Mouse (Mus musculus) heart, embryonic 16.5 days (tissue): ENCODE measurements around the gene Tmem50b. TPM values are rescaled to one million over a fixed set of nuclear protein-coding genes. Genes with fewer than 3 reads are reported as not detected.
A peak's percentile ranks its signal among the peaks of the same experiment; 100 is the strongest.
"Not testable (repeated sequence)": the region's sequence is repeated elsewhere in the genome, so short reads cannot be mapped to it uniquely, and the experiment has no call there.

ENCODE experiments used
- ATAC-seq: fragments of 200-750 bp; cut with Nextera tagmentation; replicated peaks from 2 replicates; pipeline ENCODE4 v1.8.0; 2017; ENCODE audit warnings: moderate number of reproducible peaks; ENCODE audit not compliant: insufficient read depth, low FRiP score; ENCODE audit errors: extremely low read depth
- H3K27ac ChIP-seq: fragments of 300-500 bp; sonication (generic); 2 replicates; pipeline ENCODE4 v1.5.1; 2014; ENCODE audit warnings: mild to moderate bottlenecking, low read length, control low read depth, moderate library complexity
- H3K27me3 ChIP-seq: fragments of 300-500 bp; sonication (generic); 2 replicates; pipeline ENCODE4 v1.6.1; 2014; ENCODE audit warnings: low read length, mixed read lengths; ENCODE audit not compliant: control insufficient read depth, insufficient read depth
- H3K36me3 ChIP-seq: fragments of 300-500 bp; sonication (generic); 2 replicates; pipeline ENCODE4 v1.6.1; 2014; ENCODE audit not compliant: control insufficient read depth, insufficient read depth
- H3K4me1 ChIP-seq: fragments of 300-500 bp; sonication (generic); 2 replicates; pipeline ENCODE4 v1.6.1; 2014; ENCODE audit warnings: low read length, mixed read lengths; ENCODE audit not compliant: control insufficient read depth, insufficient read depth
- H3K4me2 ChIP-seq: fragments of 300-500 bp; sonication (generic); 2 replicates; pipeline ENCODE4 v1.6.1; 2014; ENCODE audit warnings: low read depth, mild to moderate bottlenecking, control low read depth, low read length
- H3K4me3 ChIP-seq: fragments of 300-500 bp; sonication (generic); 2 replicates; pipeline ENCODE4 v1.5.1; 2014; ENCODE audit warnings: mild to moderate bottlenecking, control low read depth, low read length
- H3K9ac ChIP-seq: fragments of 300-500 bp; sonication (generic); 2 replicates; pipeline ENCODE4 v1.6.1; 2014; ENCODE audit warnings: low read length, control low read depth
- H3K9me3 ChIP-seq: fragments of 300-500 bp; sonication (generic); replicated peaks from 2 replicates; pipeline ENCODE4 v1.6.1; 2016; ENCODE audit warnings: low read length; ENCODE audit not compliant: control insufficient read depth
- WGBS: fragments of 180-500 bp; shearing (Covaris S2); extraction: QIAGEN DNeasy Blood & Tissue Kit; methylation state at CpG from one replicate; pipeline ENCODE4 v1.1.7; 2014; 5-methylcytosine and 5-hydroxymethylcytosine counted together
- microRNA-seq: library from miRNA; unstranded; fragments of <30 nt; microRNA quantifications from one replicate; pipeline ENCODE4, GENCODE M21; 2017
- polyA plus RNA-seq: library from polyadenylated mRNA; unstranded; fragments of >200 nt; fragmentation: Nextera tagmentation; extraction: Ambion mirVana; gene quantifications from 2 replicates; pipeline ENCODE4 v1.2.1, GENCODE M21; 2015

Gene Tmem50b
- polyA plus RNA-seq, 1 experiment from 2014 or later = 74.5 TPM

DNA sequence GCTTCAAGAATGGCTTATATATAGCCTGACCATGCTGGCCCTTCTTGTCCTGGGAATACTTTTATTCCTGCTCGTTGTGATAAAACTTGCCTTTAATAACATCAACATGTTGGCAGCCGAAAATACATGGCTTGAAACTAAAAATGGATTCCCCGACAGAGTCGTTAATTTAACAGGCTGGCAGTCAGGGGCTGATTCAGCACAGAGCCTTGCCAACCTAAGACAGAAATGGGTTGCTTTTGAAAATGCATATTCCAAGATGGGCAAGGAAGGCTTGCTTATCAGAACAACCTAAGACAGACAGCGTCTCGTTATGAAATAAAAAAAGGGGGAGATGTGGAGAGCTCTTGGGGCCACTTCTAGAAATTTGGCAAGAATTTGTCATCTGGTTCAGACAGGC, 65.7 kb downstream of the Tmem50b start:
- Histone ChIP-seq H3K4me3 (no peak overlapping the region), H3K4me1 (peaks cover 45% of the 10 kb centered on the region), H3K27me3 (no peaks in the 10 kb centered on the region), H3K9me3 (no peaks in the 10 kb centered on the region), H3K27ac (peak overlapping the region; percentile 91), H3K4me2 (peak overlapping the region; percentile 49), H3K36me3 (no peaks in the 10 kb centered on the region), H3K9ac (peak overlapping the region; percentile 59; the same call in 1 of the 2 replicates)
- WGBS = 30% methylated on average over 6 of the region's 6 CpGs
- ATAC-seq = peak; percentile 56

DNA sequence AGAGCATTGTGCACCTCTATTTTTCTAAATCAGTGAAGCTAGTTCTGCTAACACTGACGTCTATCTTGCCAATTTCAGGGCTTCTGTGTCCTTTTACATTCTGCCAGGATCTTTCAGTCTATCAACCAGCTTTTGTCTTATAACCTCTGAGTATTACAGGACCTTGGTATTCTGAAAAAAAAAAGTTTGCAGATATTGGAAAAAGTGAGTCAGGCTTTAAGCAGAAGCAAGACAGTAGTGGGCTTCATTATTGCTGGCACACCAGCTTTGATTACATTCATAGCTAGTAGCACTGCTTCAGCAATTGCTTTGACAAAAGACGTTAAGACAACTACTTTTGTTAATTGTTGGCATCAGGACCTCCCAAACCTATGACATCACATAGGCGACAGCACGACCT, 66.8 kb downstream of the Tmem50b start:
- H3K9me3 ChIP-seq, H3K4me2 ChIP-seq, ATAC-seq, H3K4me3 ChIP-seq, H3K9ac ChIP-seq, H3K27me3 ChIP-seq, H3K36me3 ChIP-seq, H3K27ac ChIP-seq: not testable (repeated sequence)
- H3K4me1 ChIP-seq = peaks cover 45% of the 10 kb centered on the region
- 80% methylated on average over 4 of the region's 4 CpGs for WGBS

DNA sequence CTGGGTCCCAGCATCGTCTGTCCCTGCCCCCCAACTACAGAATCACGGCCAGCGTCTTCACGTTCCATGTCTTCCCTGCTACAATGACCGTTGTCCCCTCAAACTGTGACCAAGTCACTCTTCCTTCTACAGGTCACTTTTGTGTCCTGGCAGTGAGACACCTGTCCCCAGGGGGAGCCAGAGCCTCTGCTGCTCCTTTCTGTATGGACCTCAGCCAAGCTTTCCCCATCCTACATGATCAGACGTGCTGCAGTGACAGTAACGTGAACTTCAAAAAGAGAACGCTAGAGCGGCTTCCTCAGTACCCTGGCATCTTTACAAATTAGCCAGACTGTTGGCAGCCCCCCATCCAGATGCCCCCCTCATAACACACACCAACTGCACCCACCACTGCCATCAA, 69.0 kb downstream of the Tmem50b start:
- 70% methylated on average over 9 of the region's 9 CpGs for WGBS
- H3K4me1 ChIP-seq = peaks cover 38% of the 10 kb centered on the region
- H3K36me3 ChIP-seq = no peaks in the 10 kb centered on the region
- ATAC-seq = no peak
- no peak overlapping the region for H3K4me3 ChIP-seq
- no peak overlapping the region for H3K4me2 ChIP-seq
- no peaks in the 10 kb centered on the region for H3K27me3 ChIP-seq
- H3K9me3 ChIP-seq = peaks cover 3% of the 10 kb centered on the region; the same call in 1 of the 2 replicates
- no peak overlapping the region for H3K9ac ChIP-seq
- H3K27ac ChIP-seq = no peak overlapping the region

DNA sequence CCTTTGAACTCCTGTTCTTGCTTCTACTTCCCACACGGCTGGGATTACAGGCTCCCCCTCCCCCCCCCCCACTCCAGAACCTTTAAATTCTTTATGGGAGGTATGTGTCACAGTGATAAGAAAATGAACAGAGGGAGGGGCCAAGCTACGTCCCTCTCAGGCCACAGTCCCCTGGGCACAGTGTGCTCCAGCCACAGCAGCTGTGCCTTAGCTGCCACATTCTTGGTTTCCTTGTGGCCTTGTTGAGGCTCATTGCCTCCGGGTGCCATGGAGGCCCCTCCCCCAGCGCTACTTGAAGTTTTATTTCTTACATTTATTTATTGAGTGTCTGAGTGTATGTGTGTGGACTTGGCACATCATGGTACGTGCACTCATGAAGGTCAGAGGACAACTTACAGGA, 70.1 kb downstream of the Tmem50b start:
- Histone ChIP-seq H3K9ac (no peak overlapping the region), H3K9me3 (peaks cover 3% of the 10 kb centered on the region; the same call in 1 of the 2 replicates), H3K4me3 (no peak overlapping the region), H3K27me3 (no peaks in the 10 kb centered on the region), H3K36me3 (no peaks in the 10 kb centered on the region), H3K27ac (no peak overlapping the region), H3K4me2 (no peak overlapping the region), H3K4me1 (peaks cover 28% of the 10 kb centered on the region)
- 42% methylated on average over 5 of the region's 5 CpGs for WGBS
- no peak for ATAC-seq

DNA sequence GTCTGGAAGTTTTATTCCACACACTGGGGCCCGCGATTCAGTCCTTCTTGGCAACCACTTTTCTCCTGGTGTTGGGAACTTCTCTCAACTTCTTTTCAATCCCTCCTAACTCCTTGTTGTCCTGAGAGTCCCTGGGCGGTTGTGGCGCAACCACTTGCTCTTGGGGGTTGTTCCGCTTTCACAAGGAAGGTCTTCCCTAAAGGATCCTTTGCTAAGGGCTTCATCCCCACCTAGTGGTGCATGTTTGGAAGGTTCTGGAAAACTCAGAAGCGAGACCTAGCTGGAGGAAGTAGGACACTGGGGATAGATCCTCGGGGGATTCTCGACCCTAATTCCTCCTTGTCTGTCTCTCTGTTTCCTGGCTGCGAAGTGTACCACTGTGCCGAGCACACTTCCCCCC, 70.5 kb downstream of the Tmem50b start:
- WGBS = 59% methylated on average over 10 of the region's 10 CpGs
- no peak overlapping the region for H3K9ac ChIP-seq
- H3K4me3 ChIP-seq = no peak overlapping the region
- H3K9me3 ChIP-seq = peaks cover 3% of the 10 kb centered on the region; the same call in 1 of the 2 replicates
- H3K27me3 ChIP-seq = no peaks in the 10 kb centered on the region
- ATAC-seq = no peak
- no peak overlapping the region for H3K4me2 ChIP-seq
- H3K4me1 ChIP-seq = peaks cover 23% of the 10 kb centered on the region
- no peaks in the 10 kb centered on the region for H3K36me3 ChIP-seq
- H3K27ac ChIP-seq = no peak overlapping the region

DNA sequence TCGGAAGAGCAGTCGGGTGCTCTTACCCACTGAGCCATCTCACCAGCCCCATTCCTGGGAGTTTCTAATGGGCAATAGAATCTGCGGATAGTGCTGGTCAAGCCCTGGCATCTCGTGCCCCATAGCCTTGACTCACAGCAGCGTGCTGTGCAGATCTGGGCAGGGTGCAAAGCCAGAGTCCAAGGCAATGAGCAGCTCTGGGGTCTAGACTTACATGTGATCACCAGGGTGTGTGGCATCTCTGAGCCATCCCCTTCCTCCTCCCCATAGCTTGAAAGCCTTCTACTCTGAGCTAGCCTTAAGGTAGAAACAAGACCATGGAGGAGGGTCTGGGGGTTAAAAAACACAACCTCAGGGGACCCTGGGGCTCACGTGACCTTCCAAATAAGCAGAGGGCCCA, 71.3 kb downstream of the Tmem50b start:
- H3K27me3 ChIP-seq = no peaks in the 10 kb centered on the region
- no peak overlapping the region for H3K9ac ChIP-seq
- H3K9me3 ChIP-seq = peaks cover 3% of the 10 kb centered on the region; the same call in 1 of the 2 replicates
- H3K4me1 ChIP-seq = peaks cover 20% of the 10 kb centered on the region
- no peaks in the 10 kb centered on the region for H3K36me3 ChIP-seq
- no peak overlapping the region for H3K4me2 ChIP-seq
- WGBS = 94% methylated on average over 6 of the region's 6 CpGs
- ATAC-seq = no peak
- H3K4me3 ChIP-seq = no peak overlapping the region
- H3K27ac ChIP-seq = no peak overlapping the region

Small RNA genes lying within 50 kb of the gene (microRNA-seq; reads per million reads assigned to microRNA genes)
- not detected for gene Mir6367

Other genes with a start within 250 kb of the Tmem50b start
- 53.5 and 63.7 TPM in 2 replicates for gene Ifnar2, start 225.0 kb downstream of the Tmem50b start, polyA plus RNA-seq
- gene Gm21970, start 206.1 kb downstream of the Tmem50b start, polyA plus RNA-seq = not detected in 2 replicates
- gene Il10rb, start 191.6 kb downstream of the Tmem50b start, polyA plus RNA-seq = 71.3 and 75.1 TPM in 2 replicates
- 40.9 and 41.1 TPM in 2 replicates for gene Ifnar1, start 112.6 kb downstream of the Tmem50b start, polyA plus RNA-seq
- gene Ifngr2, start 50.7 kb downstream of the Tmem50b start, polyA plus RNA-seq = 134 and 141 TPM in 2 replicates
- gene Dnajc28, start 21.2 kb upstream of the Tmem50b start, polyA plus RNA-seq = 6.0 and 6.6 TPM in 2 replicates
- 74.9 and 86.8 TPM in 2 replicates for gene Gart, start 49.2 kb upstream of the Tmem50b start, polyA plus RNA-seq
- gene Son, start 49.7 kb upstream of the Tmem50b start, polyA plus RNA-seq = 77.4 and 81.7 TPM in 2 replicates
- gene Donson, start 91.0 kb upstream of the Tmem50b start, polyA plus RNA-seq = 10.8 and 11.4 TPM in 2 replicates
- gene Cryzl1, start 131.2 kb upstream of the Tmem50b start, polyA plus RNA-seq = 51.8 and 58.3 TPM in 2 replicates
- 14.2 and 17.0 TPM in 2 replicates for gene Itsn1, start 131.5 kb upstream of the Tmem50b start, polyA plus RNA-seq